Mouse (Mus musculus) layer of hippocampus, postnatal 25 days (tissue): ENCODE results near the gene Fam193b. TPM values are rescaled to one million over a fixed set of nuclear protein-coding genes. Genes with fewer than 3 reads are reported as not detected.
A peak's percentile ranks its signal among the peaks of the same experiment; 100 is the strongest.
"Not testable (repeated sequence)": the region's sequence is repeated elsewhere in the genome, so short reads cannot be mapped to it uniquely, and the experiment has no call there.

Experiments used
- DNase-seq, 2 experiments: peaks; one replicate each; pipeline ENCODE4 v3.0.0; 2022; ENCODE audit warnings: mixed read lengths in 2 of 2, low spot score in 1 of 2; ENCODE audit errors: extremely low spot score in 1 of 2
- total RNA-seq, 2 experiments: library from RNA; stranded (reverse); gene quantifications; 2 replicates each; pipeline ENCODE4 v1.2.3; 2021

The Fam193b gene
- 10 to 100 TPM; 66.4 to 87.5 TPM for total RNA-seq

DNA sequence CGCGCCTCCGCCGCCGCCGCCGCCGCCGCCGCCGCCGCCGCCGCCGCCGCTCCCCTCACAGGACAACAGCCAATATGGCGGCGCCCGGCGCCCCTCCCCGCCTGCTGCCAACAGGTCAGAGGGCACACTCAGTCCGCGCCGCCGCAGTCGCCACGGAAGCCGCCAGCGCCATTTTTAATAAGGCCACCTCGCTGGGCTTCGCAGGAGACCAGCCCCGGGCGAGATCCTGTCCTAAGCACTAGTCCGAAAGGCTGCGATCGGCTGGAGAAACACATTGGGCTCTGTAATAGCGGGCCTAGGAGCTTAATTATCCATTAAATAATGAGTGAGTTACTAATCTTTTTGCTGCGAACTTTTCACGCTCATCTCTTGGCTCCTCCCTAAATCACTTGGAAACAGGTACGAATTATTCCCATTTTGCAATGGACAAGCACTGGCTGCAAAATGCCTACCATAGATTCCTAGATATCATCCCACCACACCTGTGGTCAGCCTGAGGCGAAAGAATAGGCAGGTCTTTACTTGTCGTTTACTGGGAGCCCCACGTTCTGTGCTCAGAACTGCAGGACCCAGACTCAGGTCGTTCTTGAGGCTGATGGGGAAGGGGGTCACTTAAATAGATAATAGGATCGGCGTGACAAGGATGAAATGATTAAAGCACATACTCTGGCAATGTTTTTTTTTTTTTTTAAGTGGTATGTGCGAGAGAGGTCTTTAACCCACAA, at the start of gene Fam193b:
Gene Fam193b (minus strand): TSS at position 94 of the 725 bp plus-strand sequence.
- peak; percentile 90 to 92 for DNase-seq

DNA sequence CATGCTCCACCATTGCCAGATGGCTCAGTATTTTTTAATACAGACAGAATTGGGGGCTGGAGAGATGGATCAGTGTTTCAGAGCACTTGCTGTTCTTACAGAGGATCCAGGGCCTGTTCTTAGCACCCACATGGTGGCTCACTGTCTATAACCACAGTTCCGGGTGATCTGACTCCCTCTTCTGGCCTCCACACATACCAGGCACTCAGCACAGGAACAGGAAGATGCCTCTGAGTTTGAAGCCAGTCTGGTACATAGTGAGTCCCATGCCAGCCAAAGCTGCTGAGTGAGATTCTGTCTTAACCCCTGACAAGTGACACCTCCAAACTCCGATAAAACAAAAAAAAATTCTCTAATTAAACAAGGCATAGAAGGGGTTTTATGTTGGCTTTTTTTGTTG, 49.4 kb upstream of the Fam193b start:
- no peak for DNase-seq

DNA sequence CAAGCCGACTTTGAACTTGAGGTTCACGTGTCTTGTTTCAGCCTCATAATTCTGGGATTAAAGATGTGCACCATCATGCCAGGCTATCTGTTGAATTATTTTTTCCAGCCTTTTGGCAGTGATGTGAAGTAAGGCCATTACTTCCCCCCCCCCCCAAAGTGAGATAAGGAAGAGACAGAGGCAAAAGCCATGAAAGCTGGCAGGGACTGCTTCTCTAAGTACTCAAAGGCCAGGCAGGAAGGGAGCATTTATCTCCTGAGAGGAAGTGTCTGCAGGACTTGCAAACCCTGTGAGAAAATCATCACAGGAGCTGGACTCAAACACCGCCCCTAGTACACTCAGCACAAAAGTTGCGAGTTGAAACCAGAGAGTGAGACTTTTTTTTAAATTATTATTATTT, 48.4 kb upstream of the Fam193b start:
- DNase-seq, result no peak

DNA sequence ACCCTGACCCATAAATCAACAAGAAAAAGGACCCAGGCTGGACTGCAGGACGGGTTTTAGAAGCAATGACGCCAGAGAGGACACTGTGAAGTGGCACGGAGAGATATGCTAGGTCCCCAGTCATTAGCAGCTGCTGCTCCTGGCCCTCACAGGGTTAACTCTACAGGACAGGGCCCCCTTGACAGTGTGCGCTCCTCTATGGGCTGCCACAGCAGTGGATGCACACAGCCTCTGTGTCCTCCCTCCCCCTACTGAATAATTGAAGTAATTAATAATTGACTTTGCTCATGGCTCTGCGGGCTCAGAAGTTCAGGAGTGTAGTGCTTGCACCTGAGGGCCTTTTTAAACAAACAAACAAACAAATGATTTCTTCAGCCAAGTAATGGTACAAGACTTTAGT, 42.6 kb upstream of the Fam193b start:
- no peak for DNase-seq

DNA sequence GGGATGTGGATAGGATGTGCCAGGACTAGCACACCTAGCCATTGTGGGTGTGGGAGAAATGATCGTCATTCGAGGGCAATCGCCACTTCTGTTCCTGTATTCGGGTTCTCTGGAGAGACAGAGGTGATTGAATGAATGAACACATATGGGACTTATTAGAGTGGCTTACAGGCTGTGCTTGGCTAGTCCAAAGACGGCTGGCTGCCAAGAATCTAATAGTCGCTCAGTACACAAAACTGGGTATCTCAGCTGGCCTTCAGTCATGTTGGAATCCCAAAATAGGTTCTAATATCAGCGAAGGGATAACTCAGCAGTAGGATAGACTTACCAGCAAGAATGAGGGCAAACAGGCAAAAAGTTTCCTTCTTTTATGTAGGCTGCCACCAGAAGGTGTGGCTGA, 41.1 kb upstream of the Fam193b start:
- DNase-seq, result no peak

DNA sequence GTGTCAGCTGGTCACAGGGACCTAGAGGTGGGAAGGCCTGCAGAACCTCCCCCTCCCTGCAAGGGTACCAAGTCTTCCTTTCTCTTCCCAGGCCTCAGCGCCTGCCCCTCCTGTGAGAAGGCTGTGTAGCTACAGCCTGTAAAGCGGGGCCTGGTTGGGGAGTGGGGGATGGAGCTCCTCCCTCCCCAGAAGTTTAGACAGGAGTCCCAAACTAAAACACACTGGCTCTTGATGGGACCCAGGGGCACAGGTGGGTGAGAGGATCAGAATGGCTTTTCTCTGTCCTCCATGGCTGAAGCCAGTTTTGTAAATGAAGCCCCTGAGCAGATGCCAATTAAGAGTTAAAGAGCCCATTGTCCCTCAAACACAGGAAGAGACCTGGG, 36.7 kb upstream of the Fam193b start:
- DNase-seq, result no peak

DNA sequence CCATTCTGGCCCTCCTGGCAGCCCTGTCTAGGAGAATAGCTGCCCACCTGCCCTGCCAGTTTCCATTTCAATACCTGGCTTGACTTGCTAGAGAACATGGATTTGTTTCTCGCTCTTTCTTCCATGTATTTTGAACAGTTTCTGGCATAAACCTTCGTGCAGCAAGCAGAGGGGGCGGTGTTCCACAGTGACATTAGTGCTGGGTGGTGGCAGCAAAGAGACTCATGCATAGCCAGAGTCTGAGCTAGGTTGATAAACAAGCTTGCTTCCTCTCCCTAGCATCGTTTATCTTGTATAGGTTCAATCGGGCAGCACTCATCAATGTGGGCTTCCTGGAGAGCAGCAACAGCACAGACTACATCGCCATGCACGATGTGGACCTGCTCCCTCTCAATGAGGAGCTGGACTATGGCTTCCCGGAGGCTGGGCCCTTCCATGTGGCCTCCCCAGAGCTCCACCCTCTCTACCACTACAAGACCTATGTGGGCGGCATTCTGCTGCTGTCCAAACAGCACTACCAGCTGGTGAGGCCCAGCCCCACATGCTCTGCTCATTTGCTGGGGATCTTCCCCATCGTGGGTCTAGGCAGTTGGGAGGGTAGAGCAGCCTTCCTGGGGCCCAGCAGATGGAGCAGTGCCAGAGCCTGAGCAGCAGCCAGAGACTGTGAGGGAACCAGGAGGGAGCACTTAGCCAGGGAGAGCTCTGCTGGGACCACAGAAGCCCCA, 36.1 kb upstream of the Fam193b start:
- peak; percentile 36 to 38 for DNase-seq

DNA sequence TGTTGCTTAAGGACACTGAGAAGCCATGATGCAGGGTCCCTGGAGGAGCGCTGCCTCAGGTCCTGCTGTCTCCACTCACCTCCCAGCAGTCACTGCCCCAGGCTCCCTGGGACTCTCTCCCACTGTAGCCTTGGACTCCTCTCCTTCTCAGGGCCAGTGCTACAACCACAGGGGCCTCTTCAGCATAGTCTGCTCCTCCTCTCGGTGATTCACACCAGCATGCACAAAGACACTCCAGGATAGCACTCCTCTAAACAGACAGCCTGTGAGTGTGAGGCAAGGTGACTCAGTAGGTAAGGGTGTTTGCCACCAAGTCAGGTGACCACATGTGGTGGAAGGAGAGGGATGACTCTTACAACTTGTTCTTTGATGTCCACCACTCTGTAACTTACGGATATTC, 33.7 kb upstream of the Fam193b start:
- no peak for DNase-seq

DNA sequence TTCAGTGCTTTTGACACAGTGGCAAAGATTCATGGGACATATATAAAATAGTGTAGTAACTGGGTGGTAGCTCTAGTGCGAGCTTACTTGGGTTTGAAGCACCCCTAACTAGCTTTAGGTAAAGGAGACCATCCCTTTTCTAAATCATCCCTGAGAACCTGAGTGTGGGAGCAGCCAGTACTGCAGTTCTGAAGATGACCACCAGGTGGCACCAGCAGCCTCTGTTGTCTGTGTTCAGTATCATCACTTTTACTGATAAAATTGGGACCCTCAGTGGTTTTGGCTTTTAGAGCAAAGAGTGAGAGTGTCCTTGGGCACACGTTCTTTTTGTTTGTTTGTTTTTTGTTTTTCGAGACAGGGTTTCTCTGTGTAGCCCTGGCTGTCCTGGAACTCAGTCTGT, 30.7 kb upstream of the Fam193b start:
- peak; percentile 78 to 98 for DNase-seq

DNA sequence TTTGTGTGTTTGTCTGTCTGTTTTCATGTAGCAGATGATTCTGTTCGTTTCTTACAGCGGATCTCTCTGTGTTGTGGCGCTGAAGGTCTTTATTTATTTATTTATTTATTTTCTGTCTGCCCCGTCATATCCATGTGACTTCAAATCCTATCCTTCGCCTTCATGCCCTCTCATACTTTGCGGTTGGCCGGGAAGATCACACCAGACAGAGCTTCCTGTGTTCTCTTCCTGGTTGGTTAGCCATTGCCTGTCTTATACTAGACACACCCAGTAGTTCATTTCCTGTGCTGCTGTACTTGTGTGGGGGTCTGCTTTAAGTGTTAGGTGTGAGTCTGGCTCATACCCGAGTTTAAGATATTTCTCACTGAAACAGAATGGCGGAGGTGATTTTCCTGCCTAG, 29.7 kb upstream of the Fam193b start:
- DNase-seq, result no peak

DNA sequence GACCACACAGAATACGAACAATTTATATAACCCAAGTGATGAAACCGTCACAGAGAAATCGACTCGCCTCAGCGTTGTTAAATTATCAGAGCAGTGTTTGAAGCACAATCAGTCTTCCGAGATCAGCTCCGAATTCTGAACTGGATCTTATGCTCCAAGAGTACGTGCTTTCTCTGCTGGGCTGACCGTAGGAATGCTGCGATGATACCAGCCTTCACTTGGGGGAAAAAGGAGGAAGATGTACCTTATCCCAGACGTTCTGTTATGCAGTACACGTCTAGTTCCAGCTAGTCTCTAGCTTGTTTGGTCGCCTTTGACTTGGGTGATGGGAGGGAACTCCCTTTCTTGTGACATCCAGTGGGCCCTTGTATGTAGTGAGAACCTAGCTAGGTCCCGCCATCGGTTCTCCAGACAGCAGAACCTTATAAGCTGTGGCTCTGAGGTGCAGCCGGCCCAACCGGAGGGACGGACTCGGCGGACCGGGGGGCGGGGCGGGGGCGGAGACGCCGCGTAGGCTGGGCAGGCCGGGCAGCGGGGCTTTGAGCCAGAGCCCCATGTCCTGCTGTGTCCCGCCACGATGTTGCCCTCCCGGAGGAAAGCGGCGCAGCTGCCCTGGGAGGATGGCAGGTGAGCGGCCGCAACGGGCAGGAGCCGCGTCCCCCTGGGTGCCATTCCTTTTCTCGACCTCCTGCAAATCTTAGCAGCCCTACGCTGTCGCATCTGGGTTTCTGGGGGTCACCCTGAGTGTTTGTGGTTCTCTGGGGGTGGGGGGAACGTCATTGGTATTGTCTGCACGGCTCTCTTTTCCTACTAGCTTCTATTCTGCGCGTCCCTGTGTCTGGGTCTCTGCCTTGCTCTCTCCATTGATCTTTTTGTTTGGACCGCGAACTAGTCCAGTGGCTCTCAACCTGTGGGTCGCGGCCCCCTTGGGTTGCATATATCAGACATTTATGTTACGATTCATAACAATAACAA, 28.9 kb upstream of the Fam193b start, which contains the start of gene B4galt7:
Gene B4galt7 (plus strand): TSS at position 331 of the 975 bp plus-strand sequence.
- peak; percentile 78 for DNase-seq

DNA sequence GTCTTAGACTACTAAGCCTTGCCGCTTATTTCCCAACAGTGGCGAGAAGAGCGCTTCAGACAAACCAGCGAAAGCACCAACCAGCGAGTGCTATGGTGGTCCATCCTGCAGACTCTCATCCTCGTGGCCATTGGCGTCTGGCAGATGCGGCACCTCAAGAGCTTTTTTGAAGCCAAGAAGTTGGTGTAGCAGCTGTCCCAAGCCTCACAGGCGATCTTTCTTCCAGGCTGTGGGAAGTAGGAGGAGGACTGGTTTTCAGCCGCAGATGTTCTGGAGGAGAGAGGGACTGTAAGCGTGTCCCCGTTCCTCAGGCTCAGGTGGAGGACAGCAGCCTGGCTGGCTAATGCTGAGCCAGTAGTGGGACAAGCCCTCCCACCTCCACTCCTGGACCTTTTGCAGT, 25.9 kb upstream of the Fam193b start:
- DNase-seq, result no peak

DNA sequence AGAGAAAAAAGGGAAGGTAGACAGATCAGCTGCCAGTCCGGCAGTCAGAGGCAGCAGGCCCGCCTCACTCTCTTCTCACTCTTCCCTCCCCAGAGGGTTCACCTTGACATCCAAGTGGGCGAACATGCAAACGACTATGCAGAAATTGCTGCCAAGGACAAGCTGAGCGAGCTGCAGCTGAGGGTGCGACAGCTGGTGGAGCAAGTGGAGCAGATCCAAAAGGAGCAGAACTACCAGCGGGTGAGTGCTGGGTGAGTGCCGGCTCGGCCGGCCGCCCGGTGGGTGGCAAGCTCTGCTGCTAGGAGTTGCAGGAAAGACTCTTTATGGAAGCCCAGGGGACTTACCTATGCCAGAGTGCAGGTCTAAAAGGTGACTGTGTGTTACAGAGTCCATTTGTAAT, 24.5 kb upstream of the Fam193b start:
- peak in 1 of 2 experiments; percentile 29 for DNase-seq

DNA sequence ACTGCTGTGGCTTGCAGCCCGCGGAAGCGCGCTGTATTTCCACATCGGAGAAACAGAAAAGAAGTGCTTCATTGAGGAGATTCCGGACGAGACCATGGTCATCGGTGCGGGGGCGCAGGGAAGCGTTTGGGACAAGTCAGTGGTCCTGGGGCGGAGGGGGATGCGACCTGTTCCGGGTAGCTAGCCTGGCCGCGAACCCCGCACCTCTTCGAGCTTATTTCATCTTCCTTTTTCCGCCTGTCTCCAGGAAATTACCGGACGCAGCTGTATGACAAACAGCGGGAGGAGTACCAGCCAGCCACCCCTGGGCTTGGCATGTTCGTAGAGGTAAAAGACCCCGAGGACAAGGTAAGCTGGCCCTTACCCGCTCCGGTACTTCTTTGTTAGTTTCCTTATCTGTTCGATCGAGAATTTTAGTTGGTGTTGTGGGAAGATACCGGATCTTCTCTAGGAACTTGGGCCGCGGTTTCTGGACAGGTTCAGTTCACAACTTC, 22.4 kb upstream of the Fam193b start:
- DNase-seq, result no peak

DNA sequence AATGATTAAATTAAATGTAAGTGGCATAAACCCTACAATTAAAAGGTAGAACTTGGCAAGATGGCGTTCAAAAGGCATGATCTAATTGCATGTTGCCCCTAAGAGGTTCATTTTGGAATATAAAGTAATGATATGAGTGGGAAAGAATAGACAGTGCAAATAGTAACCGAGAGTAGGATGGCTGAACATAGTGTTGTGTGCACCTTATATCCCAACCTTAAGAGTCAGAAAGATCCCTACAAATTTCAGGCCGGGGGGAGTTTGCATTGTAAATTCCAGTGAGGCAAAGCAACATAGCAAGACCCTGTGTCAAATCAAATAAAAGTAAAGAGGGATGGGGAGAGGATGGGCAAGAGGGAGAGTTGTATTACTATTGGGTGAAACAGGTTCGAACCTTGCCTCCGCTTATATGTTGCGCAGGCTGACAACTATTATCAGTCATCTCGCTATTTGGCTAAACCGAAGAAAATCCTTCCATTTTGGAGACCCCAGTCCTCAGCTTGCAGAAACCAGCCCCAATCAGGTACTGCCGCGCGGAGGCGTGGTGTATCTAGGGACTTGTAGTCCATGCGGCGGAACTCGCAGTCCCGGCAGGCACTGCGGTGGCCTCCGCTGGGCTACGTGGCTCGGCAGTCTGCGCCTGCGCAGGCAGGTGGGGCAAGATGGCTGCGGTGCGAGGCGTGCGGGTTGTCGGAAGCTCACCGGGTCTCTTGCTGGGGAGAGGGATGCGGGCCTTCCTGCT, 21.8 kb upstream of the Fam193b start:
- DNase-seq, result peak; percentile 92 to 95

DNA sequence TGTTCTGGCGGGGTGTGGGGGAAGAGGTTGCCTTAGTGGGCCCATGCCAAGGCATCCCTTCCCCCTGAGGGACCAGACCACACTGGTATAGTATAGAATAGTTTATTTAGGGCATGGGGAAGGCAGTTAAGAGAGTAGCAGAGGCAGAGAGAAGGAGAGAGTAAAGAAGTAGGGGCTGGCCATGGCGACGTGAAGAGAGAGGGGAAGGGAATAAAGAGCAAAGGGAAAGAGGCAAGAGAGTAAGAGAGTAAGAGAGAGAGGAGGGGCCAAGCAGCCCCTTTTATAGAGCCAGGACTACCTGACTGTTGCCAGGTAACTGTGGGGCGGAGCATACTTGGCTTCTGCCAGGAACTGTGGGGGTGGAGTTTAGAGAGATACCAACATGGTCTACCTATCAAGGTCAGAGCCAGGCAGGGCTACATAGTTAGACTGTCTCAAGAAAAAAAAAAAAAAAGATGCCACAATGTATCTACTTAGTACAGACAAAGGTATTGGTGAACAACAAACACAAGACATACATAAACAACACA, 21.1 kb upstream of the Fam193b start:
- DNase-seq, result no peak

DNA sequence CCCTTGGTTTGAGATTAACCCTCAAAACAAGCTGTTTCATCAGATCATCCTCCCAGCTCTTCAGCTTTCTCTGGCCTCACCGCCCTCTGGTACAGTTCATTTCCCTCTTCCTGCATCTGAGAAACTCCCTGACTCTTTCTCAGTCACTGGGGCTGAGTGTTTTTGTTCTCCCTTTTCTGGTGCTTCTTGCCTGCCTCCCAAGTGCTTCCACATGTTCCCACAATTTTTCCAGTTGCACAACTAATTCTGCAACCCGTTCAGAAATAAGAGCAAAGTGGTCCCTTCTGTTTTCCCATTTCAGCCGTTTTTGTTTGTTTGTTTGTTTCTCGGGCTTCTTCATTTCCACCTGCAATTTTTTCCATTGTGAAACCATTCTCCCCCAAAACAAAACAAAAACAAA, 7.2 kb upstream of the Fam193b start:
- no peak for DNase-seq

DNA sequence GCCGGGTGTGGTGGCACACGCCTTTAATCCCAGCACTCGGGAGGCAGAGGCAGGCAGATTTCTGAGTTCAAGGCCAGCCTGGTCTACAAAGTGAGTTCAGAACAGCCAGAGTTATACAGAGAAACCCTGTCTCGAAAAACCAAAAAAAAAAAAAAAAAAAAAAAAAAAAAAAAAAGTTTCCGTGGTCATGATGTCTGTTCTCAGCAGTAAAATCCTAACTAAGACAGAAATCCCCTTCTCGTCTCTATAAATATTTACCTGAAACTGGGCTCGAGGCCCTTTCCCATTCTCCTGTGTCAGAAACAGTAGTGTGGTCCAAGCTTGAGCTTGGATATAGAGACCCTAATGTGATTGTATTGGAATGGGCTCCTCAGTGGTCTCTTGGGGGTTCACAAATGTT, 6.0 kb upstream of the Fam193b start:
- DNase-seq, result not testable (repeated sequence)

DNA sequence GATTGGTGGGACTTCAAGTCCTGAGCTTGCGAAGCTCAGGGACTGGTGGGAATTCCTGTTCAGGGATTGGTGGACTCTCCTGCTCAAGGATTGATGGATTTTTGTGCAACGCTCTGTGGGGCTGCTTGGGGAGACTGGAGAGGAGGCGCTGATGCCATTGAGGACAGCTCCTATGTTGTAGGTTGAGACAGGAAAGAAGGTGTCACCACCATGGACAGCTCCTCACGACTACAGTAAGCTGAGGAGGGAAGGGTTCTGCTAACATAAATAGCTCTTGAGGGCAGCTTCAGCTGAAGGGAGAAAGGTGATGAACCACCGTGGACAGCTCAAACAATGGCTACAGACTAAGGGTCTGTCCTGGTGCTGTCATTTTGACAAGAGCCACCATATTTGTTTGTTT, 5.0 kb upstream of the Fam193b start:
- DNase-seq, result no peak

DNA sequence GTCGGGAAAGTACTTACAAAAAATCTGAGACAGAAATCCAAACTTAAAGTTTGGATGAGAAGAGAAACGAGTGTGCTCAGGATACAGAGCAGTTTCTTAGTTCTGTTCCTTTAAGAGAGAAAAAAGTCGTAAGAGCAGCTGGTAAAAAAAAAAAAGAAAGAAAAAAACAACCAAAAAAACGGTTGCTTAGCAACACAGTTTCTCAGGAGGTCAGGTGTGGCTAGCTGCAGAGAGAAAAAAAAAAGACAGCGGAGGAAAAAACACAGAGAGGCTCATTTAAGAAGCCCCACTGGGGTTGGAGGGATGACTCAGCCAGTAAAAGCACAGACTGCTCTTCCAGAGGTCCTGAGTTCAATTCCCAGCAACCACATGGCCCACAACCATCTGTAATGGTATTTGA, 3.4 kb upstream of the Fam193b start:
- no peak for DNase-seq
